Mouse (Mus musculus): ENCODE measurements around the gene Jsrp1. TPM values are rescaled to one million over a fixed set of nuclear protein-coding genes. Genes with fewer than 3 reads are reported as not detected.
A peak's percentile ranks its signal among the peaks of the same experiment; 100 is the strongest.

Jsrp1 gene
- polyA plus RNA-seq, 1 experiment: not detected

DNA sequence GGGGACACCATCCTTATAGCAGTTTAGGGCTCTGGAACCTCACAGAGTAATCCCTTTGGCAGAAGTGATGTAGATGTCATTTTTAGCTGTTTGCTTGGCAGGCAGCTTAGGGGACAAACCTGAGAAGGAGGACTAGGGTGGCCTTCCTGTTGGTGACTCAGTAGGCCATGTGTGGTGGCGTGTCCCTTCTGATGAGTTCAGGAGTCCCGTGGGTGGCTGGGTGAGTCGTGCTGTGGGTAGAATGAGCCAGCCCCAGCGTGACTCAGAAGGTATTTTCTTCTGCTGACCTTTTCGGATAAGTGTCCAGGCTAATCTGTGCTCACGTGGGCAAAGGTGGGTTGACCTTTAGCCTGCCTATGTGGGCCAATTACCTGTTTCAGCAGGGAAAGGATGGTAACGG is 54.6 kb downstream of the Jsrp1 start:
- H3K36me3 ChIP-seq (ENCODE audit: control insufficient read depth, insufficient read depth, low read length): no peaks in the 10 kb centered on the region
- 26% methylated on average over 7 of the region's 7 CpGs for WGBS
- TF ChIP-seq CTCF (IDR thresholded peaks at IDR 0.05; ENCODE audit: extremely low read depth, insufficient read length, insufficient replicate concordance, low read depth, low read length) (no peak), POLR2A (IDR thresholded peaks at IDR 0.05; ENCODE audit: low read depth, low read length) (no peak)
- H3K27me3 ChIP-seq (ENCODE audit: control insufficient read depth, insufficient read depth, low read length): no peaks in the 10 kb centered on the region
- H3K4me3 ChIP-seq (ENCODE audit: low read depth, low read length): no peak overlapping the region
- peaks cover 49% of the 10 kb centered on the region for H3K4me1 ChIP-seq (ENCODE audit: control insufficient read depth, insufficient read depth, insufficient read length, low read length)
- peak overlapping the region; percentile 76 for H3K27ac ChIP-seq (ENCODE audit: insufficient read depth, low read depth, low read length)

Other genes starting within 250 kb of the Jsrp1 start
- gene Klf16, start 236.2 kb downstream of the Jsrp1 start, polyA plus RNA-seq (2012; rRNA removed): 18.4 and 33.2 TPM in 2 replicates
- 381 and 644 TPM in 2 replicates for gene Abhd17a, start 223.2 kb downstream of the Jsrp1 start, polyA plus RNA-seq (2012; rRNA removed)
- gene Scamp4, start 210.6 kb downstream of the Jsrp1 start, polyA plus RNA-seq (2012; rRNA removed): 84.0 and 130 TPM in 2 replicates
- gene Adat3, start 210.6 kb downstream of the Jsrp1 start, polyA plus RNA-seq (2012; rRNA removed): 18.2 and 23.9 TPM in 2 replicates
- gene Gm49322, start 207.5 kb downstream of the Jsrp1 start, polyA plus RNA-seq (2012; rRNA removed): 1.3 and 2.2 TPM in 2 replicates
- 115 and 266 TPM in 2 replicates for gene Csnk1g2, start 190.7 kb downstream of the Jsrp1 start, polyA plus RNA-seq (2012; rRNA removed)
- 45.4 and 84.1 TPM in 2 replicates for gene Btbd2, start 156.4 kb downstream of the Jsrp1 start, polyA plus RNA-seq (2012; rRNA removed)
- 96.1 and 146 TPM in 2 replicates for gene Mknk2, start 135.4 kb downstream of the Jsrp1 start, polyA plus RNA-seq (2012; rRNA removed)
- gene Mob3a, start 111.5 kb downstream of the Jsrp1 start, polyA plus RNA-seq (2012; rRNA removed): 26.5 and 40.0 TPM in 2 replicates
- 20.8 and 36.3 TPM in 2 replicates for gene Izumo4, start 111.3 kb downstream of the Jsrp1 start, polyA plus RNA-seq (2012; rRNA removed)
- gene Ap3d1, start 71.2 kb downstream of the Jsrp1 start, polyA plus RNA-seq (2012; rRNA removed): 64.9 and 110 TPM in 2 replicates
- 57.6 and 83.7 TPM in 2 replicates for gene Dot1l, start 58.3 kb downstream of the Jsrp1 start, polyA plus RNA-seq (2012; rRNA removed)
- 23.0 and 40.2 TPM in 2 replicates for gene Sf3a2, start 15.3 kb downstream of the Jsrp1 start, polyA plus RNA-seq (2012; rRNA removed)
- gene Plekhj1, start 14.9 kb downstream of the Jsrp1 start, polyA plus RNA-seq (2012; rRNA removed): 26.0 and 41.8 TPM in 2 replicates
- gene Amh, start 8.3 kb downstream of the Jsrp1 start, polyA plus RNA-seq (2012; rRNA removed): 0.87 and 0.95 TPM in 2 replicates
- 771 and 1,172 TPM in 2 replicates for gene Oaz1, start 13.2 kb upstream of the Jsrp1 start, polyA plus RNA-seq (2012; rRNA removed)
- 0.06 and 0.08 TPM in 2 replicates for gene Lingo3, start 30.5 kb upstream of the Jsrp1 start, polyA plus RNA-seq (2012; rRNA removed)
- 61.1 and 82.7 TPM in 2 replicates for gene Lsm7, start 41.7 kb upstream of the Jsrp1 start, polyA plus RNA-seq (2012; rRNA removed)
- gene Sppl2b, start 41.8 kb upstream of the Jsrp1 start, polyA plus RNA-seq (2012; rRNA removed): 43.1 and 81.2 TPM in 2 replicates
- 0.66 and 1.3 TPM in 2 replicates for gene Tmprss9, start 58.4 kb upstream of the Jsrp1 start, polyA plus RNA-seq (2012; rRNA removed)
- 132 and 250 TPM in 2 replicates for gene Timm13, start 87.5 kb upstream of the Jsrp1 start, polyA plus RNA-seq (2012; rRNA removed)
- gene Lmnb2, start 104.7 kb upstream of the Jsrp1 start, polyA plus RNA-seq (2012; rRNA removed): 14.5 and 29.2 TPM in 2 replicates
- 16.2 and 29.7 TPM in 2 replicates for gene Gadd45b, start 116.6 kb upstream of the Jsrp1 start, polyA plus RNA-seq (2012; rRNA removed)
- 0.44 and 0.74 TPM in 2 replicates for gene Gng7, start 201.4 kb upstream of the Jsrp1 start, polyA plus RNA-seq (2012; rRNA removed)
- 0.32 and 0.38 TPM in 2 replicates for gene Diras1, start 212.2 kb upstream of the Jsrp1 start, polyA plus RNA-seq (2012; rRNA removed)
- gene Slc39a3, start 223.9 kb upstream of the Jsrp1 start, polyA plus RNA-seq (2012; rRNA removed): 19.3 and 31.6 TPM in 2 replicates
- 116 and 222 TPM in 2 replicates for gene Sgta, start 246.7 kb upstream of the Jsrp1 start, polyA plus RNA-seq (2012; rRNA removed)